Comparison of ENCODE assay signal across 8 mouse cellular contexts in genomic region chr2:170154738-170155088, GRCm38 (mm10). TPM values are rescaled to one million over a fixed set of nuclear protein-coding genes. Genes with fewer than 3 reads are reported as not detected.
DNase-seq lines count a peak whose midpoint lies in the region; ATAC-seq and TF ChIP-seq lines count a peak whose summit lies in the region.

No protein-coding gene starts in this region.

- peaks cover 40% of the 10 kb centered on the region for H3K4me1 ChIP-seq in kidney, embryonic 16.5 days (ENCODE audit: insufficient read depth, low read length)
- H3K4me1 ChIP-seq in embryonic facial prominence, embryonic 11.5 days (ENCODE audit: control insufficient read depth, insufficient read depth, low read length), result no peaks in the 10 kb centered on the region
- H3K4me1 ChIP-seq in hindbrain, postnatal 0 days (ENCODE audit: insufficient read depth, low read length), result no peaks in the 10 kb centered on the region; the same call in 1 of the 2 replicates
- H3K4me1 ChIP-seq in midbrain, postnatal 0 days (ENCODE audit: insufficient read depth, low read length), result no peaks in the 10 kb centered on the region

- no peaks in the 10 kb centered on the region for H3K27me3 ChIP-seq in kidney, embryonic 16.5 days (ENCODE audit: insufficient read depth, low read length)
- no peaks in the 10 kb centered on the region for H3K27me3 ChIP-seq in embryonic facial prominence, embryonic 11.5 days (ENCODE audit: control insufficient read depth, insufficient read depth, low read length)
- no peaks in the 10 kb centered on the region for H3K27me3 ChIP-seq in hindbrain, postnatal 0 days (ENCODE audit: insufficient read depth, low read length)
- H3K27me3 ChIP-seq in midbrain, postnatal 0 days (ENCODE audit: insufficient read depth, low read length), result no peaks in the 10 kb centered on the region

- H3K36me3 ChIP-seq in kidney, embryonic 16.5 days (ENCODE audit: insufficient read depth, low read length), result no peaks in the 10 kb centered on the region
- H3K36me3 ChIP-seq in embryonic facial prominence, embryonic 11.5 days (replicated peaks; ENCODE audit: control insufficient read depth, insufficient read depth, low read depth, low read length), result no peaks in the 10 kb centered on the region
- H3K36me3 ChIP-seq in hindbrain, postnatal 0 days (ENCODE audit: insufficient read depth, low read length), result no peaks in the 10 kb centered on the region
- H3K36me3 ChIP-seq in midbrain, postnatal 0 days (ENCODE audit: insufficient read depth, low read length), result no peaks in the 10 kb centered on the region

- peak overlapping the region; percentile 61 for H3K9ac ChIP-seq in kidney, embryonic 16.5 days (replicated peaks; ENCODE audit: low read length)
- no peak overlapping the region for H3K9ac ChIP-seq in embryonic facial prominence, embryonic 11.5 days (replicated peaks; ENCODE audit: low read length)
- no peak overlapping the region for H3K9ac ChIP-seq in hindbrain, postnatal 0 days (replicated peaks; ENCODE audit: low read length)
- H3K9ac ChIP-seq in midbrain, postnatal 0 days (replicated peaks; ENCODE audit: low read length, poor library complexity, severe bottlenecking), result 0 out of 2 replicates have a peak overlapping the region, but pooled peaks have one; percentile 42

- peak overlapping the region; percentile 73 for H3K4me2 ChIP-seq in kidney, embryonic 16.5 days (replicated peaks; ENCODE audit: low read depth, low read length)
- peak overlapping the region; percentile 43 for H3K4me2 ChIP-seq in embryonic facial prominence, embryonic 11.5 days (ENCODE audit: low read depth, low read length)
- H3K4me2 ChIP-seq in hindbrain, postnatal 0 days (ENCODE audit: low read depth, low read length), result peak overlapping the region; percentile 56
- peak overlapping the region; percentile 41 for H3K4me2 ChIP-seq in midbrain, postnatal 0 days (ENCODE audit: low read depth, low read length, poor library complexity, severe bottlenecking)

- peak overlapping the region; percentile 52 for H3K27ac ChIP-seq in kidney, embryonic 16.5 days (ENCODE audit: low read length)
- no peak overlapping the region for H3K27ac ChIP-seq in embryonic facial prominence, embryonic 11.5 days (replicated peaks; ENCODE audit: low read depth, low read length)
- H3K27ac ChIP-seq in hindbrain, postnatal 0 days, result peak overlapping the region; percentile 46; the same call in 1 of the 2 replicates
- no peak overlapping the region for H3K27ac ChIP-seq in midbrain, postnatal 0 days (ENCODE audit: low read depth, low read length)

- ATAC-seq in kidney, embryonic 16.5 days (ENCODE audit: low FRiP score, low TSS enrichment), result no peak
- ATAC-seq in embryonic facial prominence, embryonic 11.5 days (replicated peaks; ENCODE audit: insufficient number of reproducible peaks, low FRiP score, low TSS enrichment, low read depth), result no peak
- no peak for ATAC-seq in hindbrain, postnatal 0 days
- no peak for ATAC-seq in midbrain, postnatal 0 days (ENCODE audit: low FRiP score)

- no peak for TF ChIP-seq CTCF in hindbrain, postnatal 0 days (IDR thresholded peaks at IDR 0.05; ENCODE audit: low read depth)
- no peak for TF ChIP-seq CTCF in midbrain, postnatal 0 days (IDR thresholded peaks at IDR 0.05)

- no peak for DNase-seq in kidney, adult 9 months
- DNase-seq in embryonic facial prominence, embryonic 11.5 days (ENCODE audit: low spot score), result no peak
- no peak for DNase-seq in hindbrain, postnatal 0 days (ENCODE audit: low spot score)
- no peak for DNase-seq in midbrain, postnatal 0 days (ENCODE audit: low spot score)
- no peak for DNase-seq in gastrocnemius, postnatal 36 days
- DNase-seq in layer of hippocampus, postnatal 10 days (ENCODE audit: low spot score in 2 of 2), result no peak
- DNase-seq in thymus, postnatal 36 days, result no peak

- intact Hi-C loops in gastrocnemius, postnatal 36 days (cut with DNase I), result no loop called here

- H3K9me3 ChIP-seq in kidney, embryonic 16.5 days (ENCODE audit: low read length), result no peaks in the 10 kb centered on the region
- H3K9me3 ChIP-seq in embryonic facial prominence, embryonic 11.5 days (replicated peaks; ENCODE audit: control insufficient read depth, low read length), result no peaks in the 10 kb centered on the region
- no peaks in the 10 kb centered on the region for H3K9me3 ChIP-seq in hindbrain, postnatal 0 days (ENCODE audit: low read length)
- no peaks in the 10 kb centered on the region for H3K9me3 ChIP-seq in midbrain, postnatal 0 days (ENCODE audit: low read length)

- peak overlapping the region; percentile 42 for H3K4me3 ChIP-seq in kidney, embryonic 16.5 days (ENCODE audit: low read length)
- H3K4me3 ChIP-seq in embryonic facial prominence, embryonic 11.5 days (ENCODE audit: low read depth, low read length), result peak overlapping the region; percentile 17; the same call in 1 of the 2 replicates
- peak overlapping the region; percentile 38 for H3K4me3 ChIP-seq in hindbrain, postnatal 0 days (ENCODE audit: low read length)
- peak overlapping the region; percentile 23 for H3K4me3 ChIP-seq in midbrain, postnatal 0 days (ENCODE audit: low read depth, low read length)

- 13% methylated on average over 5 of the region's 5 CpGs for WGBS in kidney, embryonic 16.5 days
- 13% methylated on average over 5 of the region's 5 CpGs for whole genome bisulfite sequencing in embryonic facial prominence, embryonic 11.5 days
- 16% methylated on average over 5 of the region's 5 CpGs for WGBS in hindbrain, postnatal 0 days
- whole genome bisulfite sequencing in midbrain, postnatal 0 days, result 14% methylated on average over 5 of the region's 5 CpGs

RNA-seq across cellular contexts. Expression of gene Zfp217, which starts 6.8 kb away (rescaled TPM):
- polyA plus RNA-seq in kidney, embryonic 16.5 days (2015; fragmentation: Nextera tagmentation; extraction: Ambion mirVana), result 4.4 and 5.1 TPM in 2 replicates
- polyA plus RNA-seq in embryonic facial prominence, embryonic 11.5 days (2014; fragmentation: Nextera tagmentation; extraction: Ambion mirVana), result 3.9 and 4.5 TPM in 2 replicates
- total RNA-seq in hindbrain, postnatal 0 days (2014; rRNA removed), result 3.5 and 8.5 TPM in 2 replicates
- 0.59 and 0.61 TPM in 2 replicates for polyA plus RNA-seq in hindbrain, postnatal 0 days (2015; fragmentation: Nextera tagmentation; extraction: Ambion mirVana)
- total RNA-seq in midbrain, postnatal 0 days (2014; rRNA removed), result 3.7 and 3.8 TPM in 2 replicates
- 0.44 and 0.49 TPM in 2 replicates for polyA plus RNA-seq in midbrain, postnatal 0 days (2015; fragmentation: Nextera tagmentation; extraction: Ambion mirVana)
- total RNA-seq in gastrocnemius, postnatal 36 days (2021), result 1 to 10 TPM; 4.3 to 5.7 TPM
- 1 to 10 TPM; 4.5 to 5.5 TPM for total RNA-seq in layer of hippocampus, postnatal 10 days (2021)

Comparison
In these comparisons a context has a peak if more than half of its experiments do, and no peak if none do; other contexts are left out.
1. H3K27ac ChIP-seq: peak in kidney, embryonic 16.5 days (single experiment) and hindbrain, postnatal 0 days (single experiment); none in embryonic facial prominence, embryonic 11.5 days (single experiment) and midbrain, postnatal 0 days (single experiment).
2. H3K9ac ChIP-seq: peak in kidney, embryonic 16.5 days (single experiment) and midbrain, postnatal 0 days (single experiment); none in embryonic facial prominence, embryonic 11.5 days (single experiment) and hindbrain, postnatal 0 days (single experiment).
3. Peak in every context shown above with its lines, with median percentiles within 50 percentile points of each other: H3K4me2 ChIP-seq and H3K4me3 ChIP-seq.